Mouse (Mus musculus) intestine, embryonic 15.5 days (tissue): ENCODE results near the gene Ankrd17. TPM values are rescaled to one million over a fixed set of nuclear protein-coding genes. Genes with fewer than 3 reads are reported as not detected.
"Not testable (repeated sequence)": the region's sequence is repeated elsewhere in the genome, so short reads cannot be mapped to it uniquely, and the experiment has no call there.

Experiments used
- ATAC-seq: fragments of 200-750 bp; cut with Nextera tagmentation; 2 replicates; pipeline ENCODE4 v1.8.0; 2017; ENCODE audit warnings: moderate TSS enrichment, moderate library complexity
- H3K27ac ChIP-seq: fragments of 300-500 bp; sonication (generic); 2 replicates; pipeline ENCODE4 v1.5.1; 2015; ENCODE audit warnings: mild to moderate bottlenecking, inconsistent platforms
- H3K27me3 ChIP-seq: fragments of 300-500 bp; sonication (generic); replicated peaks from 2 replicates; pipeline ENCODE4 v1.6.1; 2015; ENCODE audit warnings: inconsistent platforms
- H3K36me3 ChIP-seq: fragments of 300-500 bp; sonication (generic); 2 replicates; pipeline ENCODE4 v1.6.1; 2015; ENCODE audit warnings: inconsistent platforms
- H3K4me1 ChIP-seq: fragments of 300-500 bp; sonication (generic); replicated peaks from 2 replicates; pipeline ENCODE4 v1.6.1; 2015; ENCODE audit warnings: inconsistent platforms
- H3K4me2 ChIP-seq: fragments of 300-500 bp; sonication (generic); replicated peaks from 2 replicates; pipeline ENCODE4 v1.6.1; 2015; ENCODE audit warnings: mild to moderate bottlenecking, inconsistent platforms
- H3K4me3 ChIP-seq: fragments of 300-500 bp; sonication (generic); replicated peaks from 2 replicates; pipeline ENCODE4 v1.5.1; 2015; ENCODE audit warnings: inconsistent platforms
- H3K9ac ChIP-seq: fragments of 300-500 bp; sonication (generic); 2 replicates; pipeline ENCODE4 v1.6.1; 2015; ENCODE audit warnings: inconsistent platforms
- H3K9me3 ChIP-seq: fragments of 300-500 bp; sonication (generic); 2 replicates; pipeline ENCODE4 v1.6.1; 2016; ENCODE audit warnings: inconsistent platforms
- WGBS: fragments of 180-500 bp; shearing (Covaris S2); methylation state at CpG from one replicate; pipeline ENCODE4 v1.1.7; 2015; 5-methylcytosine and 5-hydroxymethylcytosine counted together
- polyA plus RNA-seq: library from polyadenylated mRNA; unstranded; fragments of >200 nt; fragmentation: Nextera tagmentation; extraction: Ambion mirVana; gene quantifications from 2 replicates; pipeline ENCODE4 v1.2.1, GENCODE M21; 2015

Ankrd17 gene
- polyA plus RNA-seq, 1 experiment from 2014 or later: 23.1 TPM

GRCm38 (mm10) chr5:90298396-90298795 lies 68.0 kb downstream of the Ankrd17 start:
- WGBS: 96% methylated on average over 11 of the region's 11 CpGs
- Histone ChIP-seq H3K36me3 (peaks cover 9% of the 10 kb centered on the region; the same call in 1 of the 2 replicates), H3K27ac (no peak overlapping the region), H3K4me2 (no peak overlapping the region), H3K9me3 (no peaks in the 10 kb centered on the region), H3K9ac (no peak overlapping the region), H3K27me3 (no peaks in the 10 kb centered on the region), H3K4me3 (no peak overlapping the region), H3K4me1 (no peaks in the 10 kb centered on the region)
- ATAC-seq: no peak

- no peaks in the 10 kb centered on the region for H3K4me1 ChIP-seq
- ATAC-seq: no peak
- H3K4me2 ChIP-seq: no peak overlapping the region
- no peak overlapping the region for H3K9ac ChIP-seq
- H3K36me3 ChIP-seq: peaks cover 22% of the 10 kb centered on the region
- H3K27me3 ChIP-seq: no peaks in the 10 kb centered on the region
- H3K9me3 ChIP-seq: no peaks in the 10 kb centered on the region
- no peak overlapping the region for H3K4me3 ChIP-seq
- no peak overlapping the region for H3K27ac ChIP-seq
These were observed 76.5 kb downstream of the Ankrd17 start for GRCm38 (mm10) chr5:90289887-90290286.

- Histone ChIP-seq H3K27me3 (no peaks in the 10 kb centered on the region), H3K9me3 (no peaks in the 10 kb centered on the region), H3K4me1 (no peaks in the 10 kb centered on the region), H3K4me3 (no peak overlapping the region), H3K4me2 (no peak overlapping the region), H3K36me3 (peaks cover 25% of the 10 kb centered on the region), H3K9ac (no peak overlapping the region), H3K27ac (no peak overlapping the region)
- WGBS: 80% methylated on average over 2 of the region's 2 CpGs
- no peak for ATAC-seq
These were observed 79.8 kb downstream of the Ankrd17 start for GRCm38 (mm10) chr5:90286559-90286958.

GRCm38 (mm10) chr5:90280061-90280460 lies 86.3 kb downstream of the Ankrd17 start:
- H3K9me3 ChIP-seq: no peaks in the 10 kb centered on the region
- peaks cover 11% of the 10 kb centered on the region for H3K36me3 ChIP-seq

GRCm38 (mm10) chr5:90279418-90279817 lies 87.0 kb downstream of the Ankrd17 start:
- peaks cover 11% of the 10 kb centered on the region for H3K36me3 ChIP-seq
- WGBS: 77% methylated on average over 3 of the region's 3 CpGs
- no peak overlapping the region for H3K4me3 ChIP-seq
- H3K27ac ChIP-seq: no peak overlapping the region
- H3K9me3 ChIP-seq: no peaks in the 10 kb centered on the region
- no peaks in the 10 kb centered on the region for H3K4me1 ChIP-seq
- no peak overlapping the region for H3K9ac ChIP-seq
- H3K27me3 ChIP-seq: no peaks in the 10 kb centered on the region
- no peak for ATAC-seq
- no peak overlapping the region for H3K4me2 ChIP-seq

More at GRCm38 (mm10) chr5:90280061-90280460, 86.3 kb downstream of the Ankrd17 start:
- 89% methylated on average over 1 of the region's 1 CpGs for WGBS
- Histone ChIP-seq H3K4me1 (no peaks in the 10 kb centered on the region), H3K9ac (no peak overlapping the region), H3K4me3 (no peak overlapping the region), H3K4me2 (no peak overlapping the region), H3K27me3 (no peaks in the 10 kb centered on the region), H3K27ac (no peak overlapping the region)
- no peak for ATAC-seq

- Histone ChIP-seq H3K4me2 (no peak overlapping the region), H3K27me3 (no peaks in the 10 kb centered on the region), H3K4me3 (no peak overlapping the region), H3K27ac (no peak overlapping the region), H3K4me1 (no peaks in the 10 kb centered on the region), H3K9me3 (no peaks in the 10 kb centered on the region), H3K9ac (no peak overlapping the region), H3K36me3 (0 out of 2 replicates have a peak, but pooled peaks cover 3% of the 10 kb centered on the region)
- WGBS: 86% methylated on average over 1 of the region's 1 CpGs
- ATAC-seq: 0 out of 2 replicates have a peak, but pooled peaks have one; percentile 34
These were observed 88.9 kb downstream of the Ankrd17 start for GRCm38 (mm10) chr5:90277443-90277842.

GRCm38 (mm10) chr5:90274806-90275205 lies 91.6 kb downstream of the Ankrd17 start:
- H3K4me3 ChIP-seq: no peak overlapping the region
- WGBS: 82% methylated on average over 1 of the region's 1 CpGs
- H3K27ac ChIP-seq: no peak overlapping the region
- H3K9me3 ChIP-seq: no peaks in the 10 kb centered on the region
- no peak for ATAC-seq
- no peak overlapping the region for H3K9ac ChIP-seq
- 0 out of 2 replicates have a peak, but pooled peaks cover 3% of the 10 kb centered on the region for H3K36me3 ChIP-seq
- H3K27me3 ChIP-seq: no peaks in the 10 kb centered on the region
- H3K4me2 ChIP-seq: no peak overlapping the region
- no peaks in the 10 kb centered on the region for H3K4me1 ChIP-seq

GRCm38 (mm10) chr5:90262230-90262629 lies 104.1 kb downstream of the Ankrd17 start:
- H3K27me3 ChIP-seq, H3K4me1 ChIP-seq, H3K4me3 ChIP-seq, H3K9me3 ChIP-seq, H3K4me2 ChIP-seq, H3K27ac ChIP-seq, H3K9ac ChIP-seq, ATAC-seq: not testable (repeated sequence)
- H3K36me3 ChIP-seq: peaks cover 11% of the 10 kb centered on the region; the same call in 1 of the 2 replicates
- 83% methylated on average over 2 of the region's 2 CpGs for WGBS

- WGBS: 90% methylated on average over 3 of the region's 3 CpGs
- H3K36me3 ChIP-seq: peaks cover 22% of the 10 kb centered on the region
These were observed 109.4 kb downstream of the Ankrd17 start for GRCm38 (mm10) chr5:90257023-90257422.

GRCm38 (mm10) chr5:90247503-90247902 lies 118.9 kb downstream of the Ankrd17 start:
- H3K4me1 ChIP-seq: no peaks in the 10 kb centered on the region
- peak; percentile 49 for ATAC-seq
- H3K36me3 ChIP-seq: peaks cover 34% of the 10 kb centered on the region
- H3K27ac ChIP-seq: no peak overlapping the region
- no peaks in the 10 kb centered on the region for H3K9me3 ChIP-seq
- no peak overlapping the region for H3K4me2 ChIP-seq
- H3K27me3 ChIP-seq: no peaks in the 10 kb centered on the region
- no peak overlapping the region for H3K9ac ChIP-seq
- no peak overlapping the region for H3K4me3 ChIP-seq

More at GRCm38 (mm10) chr5:90257023-90257422, 109.4 kb downstream of the Ankrd17 start:
- no peaks in the 10 kb centered on the region for H3K9me3 ChIP-seq
- ATAC-seq: no peak
- no peaks in the 10 kb centered on the region for H3K4me1 ChIP-seq
- H3K27me3 ChIP-seq: no peaks in the 10 kb centered on the region
- H3K4me3 ChIP-seq: no peak overlapping the region
- no peak overlapping the region for H3K4me2 ChIP-seq
- no peak overlapping the region for H3K27ac ChIP-seq
- H3K9ac ChIP-seq: no peak overlapping the region

GRCm38 (mm10) chr5:90246987-90247386 lies 119.4 kb downstream of the Ankrd17 start:
- Histone ChIP-seq H3K27ac (no peak overlapping the region), H3K4me1 (no peaks in the 10 kb centered on the region), H3K36me3 (peaks cover 35% of the 10 kb centered on the region), H3K4me3 (no peak overlapping the region), H3K9me3 (no peaks in the 10 kb centered on the region), H3K27me3 (no peaks in the 10 kb centered on the region), H3K9ac (no peak overlapping the region), H3K4me2 (no peak overlapping the region)
- no peak for ATAC-seq
- WGBS: 83% methylated on average over 2 of the region's 2 CpGs

- WGBS: 81% methylated on average over 4 of the region's 4 CpGs
- no peak overlapping the region for H3K4me3 ChIP-seq
- peaks cover 39% of the 10 kb centered on the region for H3K36me3 ChIP-seq
- H3K27ac ChIP-seq: no peak overlapping the region
- no peaks in the 10 kb centered on the region for H3K27me3 ChIP-seq
- peak; percentile 47; the same call in 1 of the 2 replicates for ATAC-seq
- H3K4me2 ChIP-seq: no peak overlapping the region
- H3K4me1 ChIP-seq: no peaks in the 10 kb centered on the region
- no peaks in the 10 kb centered on the region for H3K9me3 ChIP-seq
- H3K9ac ChIP-seq: no peak overlapping the region
These were observed 119.8 kb downstream of the Ankrd17 start for GRCm38 (mm10) chr5:90246567-90246966.

- no peak overlapping the region for H3K4me3 ChIP-seq
- H3K27me3 ChIP-seq: no peaks in the 10 kb centered on the region
- H3K36me3 ChIP-seq: peaks cover 33% of the 10 kb centered on the region
- H3K4me2 ChIP-seq: no peak overlapping the region
- WGBS: 54% methylated on average over 4 of the region's 4 CpGs
- no peak overlapping the region for H3K27ac ChIP-seq
- ATAC-seq: no peak
- no peaks in the 10 kb centered on the region for H3K9me3 ChIP-seq
- H3K4me1 ChIP-seq: no peaks in the 10 kb centered on the region
- no peak overlapping the region for H3K9ac ChIP-seq
These were observed 121.0 kb downstream of the Ankrd17 start for GRCm38 (mm10) chr5:90245416-90245815.
